Mouse (Mus musculus) heart, adult 2 months (tissue): Measurements from ENCODE around the gene Lingo3. TPM values are rescaled to one million over a fixed set of nuclear protein-coding genes. Genes with fewer than 3 reads are reported as not detected.

Source experiments
- DNase-seq, 2 experiments: peaks; one replicate each; pipeline ENCODE4 v3.0.0; 2021
- H3K27ac ChIP-seq: fragments of 200-600 bp; 2 replicates; pipeline ENCODE4 v1.8.1; 2022
- H3K27me3 ChIP-seq: fragments of 200-500 bp; 2 replicates; pipeline ENCODE4 v1.6.1; 2012; ENCODE audit warnings: mild to moderate bottlenecking, low read length, inconsistent platforms, mixed read lengths; ENCODE audit not compliant: control insufficient read depth, insufficient read depth
- H3K36me3 ChIP-seq: fragments of 200-500 bp; 2 replicates; pipeline ENCODE4 v1.6.1; 2012; ENCODE audit warnings: low read length, inconsistent platforms; ENCODE audit not compliant: control insufficient read depth, insufficient read depth
- H3K4me1 ChIP-seq: fragments of 200-500 bp; 2 replicates; pipeline ENCODE4 v1.6.1; 2011; ENCODE audit warnings: low read length; ENCODE audit not compliant: control insufficient read depth, insufficient read depth
- H3K4me3 ChIP-seq: fragments of 200-600 bp; 2 replicates; pipeline ENCODE4 v1.8.1; 2022
- H3K79me2 ChIP-seq: fragments of 200-500 bp; replicated peaks from 2 replicates; pipeline ENCODE4 v1.6.1; 2012; ENCODE audit warnings: mild to moderate bottlenecking, inconsistent platforms, low read length, moderate library complexity, mixed read lengths; ENCODE audit not compliant: control insufficient read depth, insufficient read depth
- H3K9ac ChIP-seq: fragments of 200-500 bp; 2 replicates; pipeline ENCODE4 v1.6.1; 2012; ENCODE audit warnings: low read depth, mild to moderate bottlenecking, control low read depth, inconsistent platforms, low read length, mixed read lengths
- CTCF ChIP-seq: fragments of 200-600 bp; IDR thresholded peaks from 2 replicates; pipeline ENCODE4 v1.8.1; 2022; ENCODE audit warnings: antibody characterized with exemption, mild to moderate bottlenecking, moderate library complexity
- EP300 ChIP-seq: fragments of 200-500 bp; IDR thresholded peaks from 2 replicates; pipeline ENCODE4 v1.6.1; 2011; ENCODE audit warnings: low read depth, low read length, control low read depth; ENCODE audit not compliant: insufficient read depth
- POLR2A ChIP-seq: fragments of 200-500 bp; IDR thresholded peaks from 2 replicates; pipeline ENCODE4 v1.6.1; 2011; ENCODE audit warnings: mild to moderate bottlenecking, low read depth, low read length, control low read depth; ENCODE audit not compliant: insufficient read depth
- WGBS: fragments of 180-500 bp; shearing (Covaris S2); methylation state at CpG from one replicate; pipeline ENCODE4 v1.1.7; 2018; 5-methylcytosine and 5-hydroxymethylcytosine counted together
- intact Hi-C: fragments of 180-260 bp; cut with DNase I; formaldehyde crosslinking; loops from one replicate; pipeline ENCODE4 v1.15.1; 2025
- polyA plus RNA-seq: library from polyadenylated mRNA; depleted of rRNA; stranded (reverse); fragments of >200 nt; gene quantifications from 2 replicates; pipeline ENCODE4 v1.2.3, GENCODE M21; 2012
- total RNA-seq, 2 experiments: library from RNA; stranded (reverse); gene quantifications; 2 replicates each; pipeline ENCODE4 v1.2.3; 2021

Gene Lingo3
- total and polyA plus RNA-seq, 3 experiments = 10.7 to 15.8 (median 12.0) TPM

- no peak for DNase-seq
- Histone ChIP-seq H3K9ac (no peak overlapping the region), H3K27ac (no peak overlapping the region)
These were observed 14.6 kb upstream of the Lingo3 start for GRCm38 (mm10) chr10:80858350-80858935.

DNA sequence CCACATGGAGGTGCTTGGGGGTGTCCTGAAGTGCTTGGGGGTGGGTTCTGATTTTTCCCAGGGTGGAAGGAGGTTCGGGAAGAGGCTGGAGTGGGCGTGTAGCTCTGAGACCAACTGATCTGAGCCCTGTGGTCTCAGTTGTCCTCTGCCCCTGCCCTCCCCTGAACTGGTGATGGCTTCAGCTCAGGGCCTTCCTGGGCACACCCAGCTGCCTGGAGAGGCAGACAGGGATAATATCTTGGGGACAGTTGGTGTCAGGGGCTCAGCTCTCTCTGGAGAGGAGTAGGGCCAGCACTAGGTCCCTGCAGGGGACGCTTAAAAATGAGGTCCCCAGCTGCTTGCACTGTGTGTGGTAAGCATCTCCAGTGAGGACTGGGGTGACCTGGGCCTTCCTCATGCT is 14.0 kb upstream of the Lingo3 start:
- no peak for DNase-seq
- Histone ChIP-seq H3K4me3 (no peak overlapping the region), H3K27me3 (no peaks in the 10 kb centered on the region), H3K27ac (no peak overlapping the region), H3K9ac (no peak overlapping the region), H3K79me2 (peaks cover 1% of the 10 kb centered on the region; the same call in 1 of the 2 replicates), H3K36me3 (no peaks in the 10 kb centered on the region), H3K4me1 (peaks cover 6% of the 10 kb centered on the region)
- whole genome bisulfite sequencing = 74% methylated on average over 3 of the region's 3 CpGs
- intact Hi-C loops = no loop called here
- TF ChIP-seq CTCF = no peak
- no peak for TF ChIP-seq EP300
- no peak for TF ChIP-seq POLR2A

More at GRCm38 (mm10) chr10:80858350-80858935, 14.6 kb upstream of the Lingo3 start:
- 77% methylated on average over 7 of the region's 7 CpGs for WGBS
- no peak overlapping the region for H3K4me3 ChIP-seq
- TF ChIP-seq EP300 = no peak
- no peak for TF ChIP-seq CTCF
- no peak for TF ChIP-seq POLR2A
- no peaks in the 10 kb centered on the region for H3K36me3 ChIP-seq
- H3K4me1 ChIP-seq = peaks cover 6% of the 10 kb centered on the region
- peaks cover 1% of the 10 kb centered on the region; the same call in 1 of the 2 replicates for H3K79me2 ChIP-seq
- H3K27me3 ChIP-seq = no peaks in the 10 kb centered on the region
- intact Hi-C loops = no loop called here

GRCm38 (mm10) chr10:80857386-80857785 is 13.5 kb upstream of the Lingo3 start:
- Histone ChIP-seq H3K79me2 (peaks cover 1% of the 10 kb centered on the region; the same call in 1 of the 2 replicates), H3K4me3 (no peak overlapping the region), H3K36me3 (no peaks in the 10 kb centered on the region), H3K27me3 (no peaks in the 10 kb centered on the region), H3K27ac (no peak overlapping the region), H3K9ac (no peak overlapping the region), H3K4me1 (peaks cover 6% of the 10 kb centered on the region)
- TF ChIP-seq EP300 (no peak), CTCF (no peak), POLR2A (no peak)
- intact Hi-C loops = no loop called here
- WGBS = 81% methylated on average over 8 of the region's 8 CpGs
- DNase-seq = no peak

GRCm38 (mm10) chr10:80856908-80857307 is 13.1 kb upstream of the Lingo3 start:
- H3K36me3 ChIP-seq = no peaks in the 10 kb centered on the region
- peaks cover 6% of the 10 kb centered on the region for H3K4me1 ChIP-seq
- no peak overlapping the region for H3K9ac ChIP-seq
- WGBS = 79% methylated on average over 5 of the region's 5 CpGs
- no peak for DNase-seq
- no peak overlapping the region for H3K27ac ChIP-seq
- TF ChIP-seq POLR2A (no peak), CTCF (no peak), EP300 (no peak)
- H3K27me3 ChIP-seq = no peaks in the 10 kb centered on the region
- no peak overlapping the region for H3K4me3 ChIP-seq
- intact Hi-C loops = no loop called here
- H3K79me2 ChIP-seq = peaks cover 1% of the 10 kb centered on the region; the same call in 1 of the 2 replicates

- H3K27ac ChIP-seq = no peak overlapping the region
These were observed 12.4 kb upstream of the Lingo3 start for GRCm38 (mm10) chr10:80856267-80856666.

GRCm38 (mm10) chr10:80855749-80856073 is 11.9 kb upstream of the Lingo3 start:
- peak overlapping the region; percentile 70 for H3K27ac ChIP-seq
- H3K9ac ChIP-seq = peak overlapping the region; percentile 70
- intact Hi-C loops = loop anchor here (2.0 kb wide), 1 partner anchor 31 kb away; no protein-coding TSS in a partner anchor
- 16% methylated on average over 11 of the region's 11 CpGs for WGBS
- no peak for TF ChIP-seq CTCF
- TF ChIP-seq EP300 = no peak
- no peak for TF ChIP-seq POLR2A
- no peaks in the 10 kb centered on the region for H3K27me3 ChIP-seq
- peak in 1 of 2 experiments; percentile 21 for DNase-seq
- H3K4me3 ChIP-seq = peak overlapping the region; percentile 83
- peaks cover 1% of the 10 kb centered on the region; the same call in 1 of the 2 replicates for H3K79me2 ChIP-seq
- H3K4me1 ChIP-seq = peaks cover 6% of the 10 kb centered on the region
- H3K36me3 ChIP-seq = no peaks in the 10 kb centered on the region

More at GRCm38 (mm10) chr10:80856267-80856666, 12.4 kb upstream of the Lingo3 start:
- 46% methylated on average over 3 of the region's 3 CpGs for WGBS
- DNase-seq = peak in 1 of 2 experiments; percentile 44
- H3K27me3 ChIP-seq = no peaks in the 10 kb centered on the region
- no peaks in the 10 kb centered on the region for H3K36me3 ChIP-seq
- no peak overlapping the region for H3K9ac ChIP-seq
- peaks cover 1% of the 10 kb centered on the region; the same call in 1 of the 2 replicates for H3K79me2 ChIP-seq
- intact Hi-C loops = no loop called here
- no peak overlapping the region for H3K4me3 ChIP-seq
- H3K4me1 ChIP-seq = peaks cover 6% of the 10 kb centered on the region
- TF ChIP-seq CTCF (peak; percentile 22; the same call in 1 of the 2 replicates), EP300 (0 out of 2 replicates have a peak, but pooled peaks have one; percentile 16), POLR2A (no peak)
